Mouse (Mus musculus) right cerebral cortex, adult 2 months (tissue): ENCODE measurements at regions not wholly inside any gene's neighbourhood (a gene's known extent, or its start where the extent isn't known, plus 50 kb on each side); places are given as distances from the start of the nearest gene placed in this dataset.

Source experiments
- DNase-seq, 2 experiments: peaks; one replicate each; pipeline ENCODE4 v3.0.0; 2021 to 2022; ENCODE audit warnings: low spot score in 2 of 2

DNA sequence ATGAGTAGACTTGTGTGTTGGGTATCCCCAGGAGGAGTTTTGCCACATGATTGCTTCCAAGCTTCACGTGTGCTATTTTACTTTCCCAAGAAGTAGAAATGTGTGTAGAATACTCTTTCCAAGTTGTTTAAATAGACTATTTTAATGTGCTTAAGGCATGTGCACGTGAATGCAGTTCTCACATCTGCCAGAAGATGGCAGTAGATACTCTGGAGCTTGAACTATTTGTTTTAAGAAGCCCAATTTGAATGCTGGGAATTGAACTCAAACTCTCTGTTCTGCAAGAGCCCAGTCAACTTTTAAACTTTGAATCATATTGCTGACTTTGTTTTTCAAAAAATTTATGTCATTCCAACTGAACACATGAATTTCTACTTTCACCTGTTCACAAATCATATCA is 431.3 kb upstream of the Reg3g start:
- DNase-seq = peak; percentile 11 to 29

DNA sequence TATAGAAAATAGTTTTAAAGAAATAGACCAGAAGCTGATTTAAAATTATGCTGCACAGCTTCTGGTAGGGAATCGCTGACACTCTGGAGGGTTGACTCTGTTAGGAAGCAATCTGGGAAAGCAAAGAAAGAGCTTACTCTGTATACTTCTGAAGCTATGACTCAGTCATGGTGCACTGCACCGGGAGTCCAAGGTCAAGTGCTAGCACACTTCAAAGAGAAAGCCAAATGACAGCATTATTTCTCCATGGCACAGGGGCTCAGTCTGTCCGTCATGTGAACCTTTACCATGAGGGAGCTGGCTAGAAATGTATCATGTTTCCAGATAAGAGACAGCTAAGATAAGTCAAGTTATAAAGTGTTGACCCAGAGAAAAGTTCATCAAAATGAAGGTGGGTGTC is 424.1 kb upstream of the Reg3g start:
- DNase-seq = no peak

DNA sequence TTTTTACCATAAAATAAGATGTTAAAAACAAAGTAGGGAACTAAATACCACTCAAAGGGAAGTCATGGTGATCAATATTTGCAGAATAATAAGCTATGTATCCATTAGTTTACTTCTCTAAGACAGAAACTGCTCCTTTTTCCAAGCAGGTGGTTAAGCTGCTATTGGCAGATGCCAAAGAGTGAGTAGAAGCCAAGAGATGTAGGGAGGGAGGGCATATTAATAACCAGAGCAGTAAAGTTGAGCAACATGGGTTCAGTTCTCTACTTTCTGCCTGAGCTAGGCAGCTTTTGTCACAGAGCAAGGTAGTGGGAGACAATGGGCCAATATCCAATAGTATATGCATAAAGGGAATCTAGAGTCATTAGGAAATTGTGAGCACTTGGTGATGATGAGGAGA is 394.4 kb upstream of the Reg3g start:
- no peak for DNase-seq

DNA sequence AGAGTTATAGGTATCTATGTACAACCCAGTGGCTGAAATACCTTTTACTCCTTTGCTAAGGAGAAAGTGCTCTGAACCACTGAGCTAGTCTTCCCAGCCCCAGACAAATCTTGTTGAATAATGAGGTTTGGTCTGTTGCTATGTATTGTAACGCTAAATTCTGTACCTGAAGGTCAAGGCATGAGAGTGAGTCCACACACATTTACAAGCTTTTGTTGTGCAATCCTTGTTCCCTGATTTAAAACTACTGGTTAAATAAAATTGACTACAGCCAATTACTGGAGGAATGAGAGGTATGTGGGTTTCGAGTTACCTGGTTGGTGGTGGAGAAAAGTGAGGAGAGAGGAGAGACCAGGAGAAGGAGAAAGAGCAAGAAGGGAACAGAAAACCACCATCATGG is 372.6 kb upstream of the Reg3g start:
- DNase-seq = no peak

DNA sequence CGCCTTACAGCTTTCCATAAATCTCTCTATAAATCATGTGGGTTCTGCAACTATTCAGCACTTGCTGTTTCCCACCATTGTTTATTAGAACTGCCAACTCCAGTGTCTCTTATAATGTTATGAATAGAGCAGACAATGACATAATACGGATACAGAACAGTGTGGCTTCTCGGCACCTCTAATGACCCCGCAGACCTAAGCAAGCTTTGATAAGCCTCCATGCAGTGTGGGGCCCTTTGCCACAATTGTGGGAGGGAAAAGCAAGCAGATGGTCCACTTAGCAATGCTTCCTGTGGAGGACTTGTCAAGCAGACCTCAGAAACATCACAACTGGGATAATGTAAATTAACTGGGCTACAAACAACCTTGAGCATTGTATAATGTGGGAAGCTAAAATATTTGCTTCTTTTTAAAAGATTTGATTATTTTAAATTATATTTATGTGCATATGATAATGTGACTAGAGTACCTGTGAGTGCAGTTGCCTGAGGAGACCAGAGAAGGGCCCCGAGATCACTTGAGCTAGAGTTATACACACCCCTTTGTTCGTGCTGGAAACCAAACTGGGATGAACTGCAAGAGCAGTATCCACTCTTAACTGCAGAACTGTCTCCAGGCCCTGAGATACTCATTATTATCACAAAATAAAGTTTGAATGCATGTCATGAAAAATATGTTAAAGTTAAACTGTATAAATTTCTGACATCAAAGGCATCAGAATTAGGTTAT is 357.4 kb upstream of the Reg3g start:
- DNase-seq = no peak

DNA sequence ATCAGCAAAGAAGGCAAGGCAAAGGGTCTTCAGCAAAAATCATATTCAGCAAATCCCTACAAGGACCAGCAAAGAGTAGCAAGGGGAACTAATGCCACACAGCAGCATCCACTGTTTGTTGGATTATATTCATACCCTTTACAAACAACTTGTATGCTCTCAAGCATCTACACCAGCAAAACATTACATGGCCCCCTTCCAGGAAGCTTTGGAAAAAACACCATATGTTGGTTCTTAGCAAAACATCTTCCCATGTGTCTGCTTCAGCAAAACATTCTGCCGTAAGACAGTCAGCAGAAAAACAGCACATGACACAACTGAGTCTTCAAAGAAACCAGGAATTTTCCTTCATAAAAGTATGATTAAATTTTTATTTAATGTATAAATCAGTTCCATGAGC is 352.6 kb upstream of the Reg3g start:
- no peak for DNase-seq

DNA sequence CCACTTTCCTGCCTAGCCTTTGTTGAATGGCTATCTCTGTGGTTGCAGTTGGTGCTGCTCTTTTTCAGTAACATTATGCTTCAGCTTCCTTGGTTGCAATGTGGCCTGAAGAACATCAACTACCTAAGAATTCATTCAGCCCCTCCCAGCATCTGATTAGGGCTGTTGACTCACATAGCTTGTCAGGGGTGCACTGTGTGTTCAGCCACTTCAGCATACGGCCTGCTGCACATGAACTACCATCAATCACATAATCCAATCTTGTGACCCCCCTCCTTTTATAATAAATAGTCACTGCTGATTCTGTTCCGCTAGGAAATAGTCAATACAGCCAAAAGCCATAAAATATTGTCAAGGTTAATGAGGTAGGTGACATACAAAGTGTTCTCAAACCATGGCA is 328.3 kb upstream of the Reg3g start:
- no peak for DNase-seq

DNA sequence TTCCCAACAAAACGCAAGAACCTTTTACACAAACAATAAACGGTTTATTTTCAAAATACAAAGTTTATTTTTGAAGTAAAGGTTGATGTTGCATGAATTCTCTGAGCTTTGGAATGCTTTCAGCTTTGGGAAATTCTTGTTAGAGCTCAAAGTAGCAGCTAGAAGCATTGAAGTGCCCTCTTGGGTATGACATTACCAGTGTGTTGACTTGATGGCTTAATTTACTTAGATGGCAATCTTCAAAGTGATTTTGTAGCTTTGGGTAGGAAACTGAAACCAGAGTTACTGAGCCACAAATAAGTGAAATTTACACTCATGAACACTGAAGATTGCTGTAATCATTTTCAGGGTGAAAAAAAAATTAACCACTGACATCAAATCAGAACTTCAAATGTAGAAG is 320.3 kb upstream of the Reg3g start:
- no peak for DNase-seq

DNA sequence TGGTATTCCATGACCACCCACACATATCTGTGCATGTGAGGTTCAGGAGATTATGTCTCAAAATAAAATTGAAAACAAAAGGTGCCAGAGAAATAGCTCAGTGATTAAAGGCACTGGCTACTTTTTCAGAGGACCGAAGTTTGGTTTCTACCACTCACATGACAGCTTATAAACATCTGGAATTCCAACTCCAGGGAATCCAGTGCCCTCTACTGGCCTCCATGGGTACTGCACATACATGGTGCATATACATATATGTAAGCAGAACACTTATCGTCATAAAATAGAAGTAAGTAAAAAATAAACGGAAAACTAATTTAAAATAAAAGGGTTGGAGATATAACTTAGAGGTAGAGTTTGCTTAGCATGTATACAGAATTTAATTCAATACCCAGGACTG is 288.9 kb upstream of the Reg3g start:
- DNase-seq = no peak
